Mouse (Mus musculus) forebrain, embryonic 14.5 days (tissue): ENCODE results near the gene Msl3. TPM values are rescaled to one million over a fixed set of nuclear protein-coding genes. Genes with fewer than 3 reads are reported as not detected.

Experiments used
- ATAC-seq: fragments of 200-750 bp; cut with Nextera tagmentation; 2 replicates; pipeline ENCODE4 v1.8.0; 2017; ENCODE audit warnings: mild to moderate bottlenecking, moderate library complexity
- DNase-seq: peaks from one replicate; pipeline ENCODE4 v3.0.0-alpha.2; 2015; ENCODE audit warnings: low spot score
- H3K27ac ChIP-seq: fragments of 300-500 bp; sonication (generic); 2 replicates; pipeline ENCODE4 v1.5.1; 2014; ENCODE audit warnings: low read depth, mild to moderate bottlenecking, control low read depth, low read length, moderate library complexity
- H3K27me3 ChIP-seq: fragments of 300-500 bp; sonication (generic); replicated peaks from 2 replicates; pipeline ENCODE4 v1.6.1; 2014; ENCODE audit warnings: low read length, control low read depth, mixed read lengths; ENCODE audit not compliant: control insufficient read depth, insufficient read depth
- H3K36me3 ChIP-seq: fragments of 300-500 bp; sonication (generic); 2 replicates; pipeline ENCODE4 v1.6.1; 2014; ENCODE audit warnings: low read length, control low read depth; ENCODE audit not compliant: control insufficient read depth, insufficient read depth
- H3K4me1 ChIP-seq: fragments of 300-500 bp; sonication (generic); 2 replicates; pipeline ENCODE4 v1.6.1; 2014; ENCODE audit warnings: antibody characterized with exemption, low read length, control low read depth; ENCODE audit not compliant: control insufficient read depth, insufficient read depth
- H3K4me2 ChIP-seq: fragments of 300-500 bp; sonication (generic); 2 replicates; pipeline ENCODE4 v1.6.1; 2014; ENCODE audit warnings: mild to moderate bottlenecking, control low read depth, low read length
- H3K4me3 ChIP-seq: fragments of 300-500 bp; sonication (generic); 2 replicates; pipeline ENCODE4 v1.5.1; 2014; ENCODE audit warnings: low read depth, low read length, control low read depth
- H3K9ac ChIP-seq: fragments of 300-500 bp; sonication (generic); 2 replicates; pipeline ENCODE4 v1.6.1; 2014; ENCODE audit warnings: mild to moderate bottlenecking, low read length, control low read depth, moderate library complexity
- H3K9me3 ChIP-seq: fragments of 300-500 bp; sonication (generic); replicated peaks from 2 replicates; pipeline ENCODE4 v1.6.1; 2016; ENCODE audit warnings: low read length, control low read depth, mixed read lengths; ENCODE audit not compliant: control insufficient read depth
- WGBS: fragments of 180-500 bp; shearing (Covaris S2); extraction: QIAGEN DNeasy Blood & Tissue Kit; methylation state at CpG from one replicate; pipeline ENCODE4 v1.1.7; 2014; 5-methylcytosine and 5-hydroxymethylcytosine counted together
- polyA plus RNA-seq: library from polyadenylated mRNA; unstranded; fragments of >200 nt; fragmentation: Nextera tagmentation; extraction: Ambion mirVana; gene quantifications from 2 replicates; pipeline ENCODE4 v1.2.1, GENCODE M21; 2014

Gene Msl3
- polyA plus RNA-seq, 1 experiment from 2014 or later = 28.4 TPM

GRCm38 (mm10) chrX:168659275-168659674 is 14.4 kb downstream of the Msl3 start:
- WGBS = 92% methylated on average over 3 of the region's 3 CpGs

GRCm38 (mm10) chrX:168657795-168658194 is 15.9 kb downstream of the Msl3 start:
- WGBS = 89% methylated on average over 1 of the region's 1 CpGs
- Histone ChIP-seq H3K9me3 (no peaks in the 10 kb centered on the region), H3K4me2 (no peak overlapping the region), H3K36me3 (peaks cover 7% of the 10 kb centered on the region; the same call in 1 of the 2 replicates), H3K27ac (no peak overlapping the region), H3K4me1 (no peaks in the 10 kb centered on the region), H3K4me3 (no peak overlapping the region), H3K9ac (no peak overlapping the region), H3K27me3 (no peaks in the 10 kb centered on the region)
- no peak for ATAC-seq
- DNase-seq = no peak

More at GRCm38 (mm10) chrX:168659275-168659674, 14.4 kb downstream of the Msl3 start:
- no peak overlapping the region for H3K27ac ChIP-seq
- peaks cover 7% of the 10 kb centered on the region; the same call in 1 of the 2 replicates for H3K36me3 ChIP-seq
- no peak for ATAC-seq
- no peak overlapping the region for H3K4me2 ChIP-seq
- H3K9me3 ChIP-seq = no peaks in the 10 kb centered on the region
- H3K4me1 ChIP-seq = no peaks in the 10 kb centered on the region
- DNase-seq = no peak
- no peak overlapping the region for H3K4me3 ChIP-seq
- no peak overlapping the region for H3K9ac ChIP-seq
- no peaks in the 10 kb centered on the region for H3K27me3 ChIP-seq

- Histone ChIP-seq H3K4me3 (no peak overlapping the region), H3K9ac (no peak overlapping the region), H3K27ac (no peak overlapping the region), H3K36me3 (peaks cover 4% of the 10 kb centered on the region; the same call in 1 of the 2 replicates), H3K9me3 (no peaks in the 10 kb centered on the region), H3K27me3 (no peaks in the 10 kb centered on the region), H3K4me2 (no peak overlapping the region), H3K4me1 (no peaks in the 10 kb centered on the region)
- DNase-seq (no peak), ATAC-seq (no peak)
- WGBS = 49% methylated on average over 2 of the region's 2 CpGs
Observed at GRCm38 (mm10) chrX:168649336-168649735, 24.4 kb downstream of the Msl3 start.

DNA sequence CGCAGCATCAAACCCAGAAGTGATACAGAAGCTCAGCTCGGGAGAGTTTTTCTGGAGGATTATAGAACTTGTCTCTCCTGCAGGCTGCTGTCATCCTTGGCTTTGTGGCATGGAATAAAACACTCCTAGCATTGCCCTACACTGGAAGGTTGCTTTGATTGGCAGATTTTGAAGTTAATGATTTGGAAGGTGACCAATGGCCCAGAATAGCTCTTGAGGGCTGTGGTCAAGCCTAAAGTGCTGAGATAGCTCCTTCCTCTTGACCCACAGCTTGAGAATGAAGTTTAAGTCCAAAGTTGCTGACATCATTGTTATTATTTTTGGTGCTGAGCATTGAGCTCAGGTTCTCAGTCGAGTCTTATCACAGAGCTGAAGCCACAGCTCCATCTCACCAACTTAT is 26.0 kb downstream of the Msl3 start:
- no peak overlapping the region for H3K4me3 ChIP-seq
- no peaks in the 10 kb centered on the region for H3K9me3 ChIP-seq
- DNase-seq = no peak
- no peaks in the 10 kb centered on the region for H3K27me3 ChIP-seq
- WGBS = 72% methylated on average over 3 of the region's 3 CpGs
- no peaks in the 10 kb centered on the region for H3K4me1 ChIP-seq
- no peak overlapping the region for H3K4me2 ChIP-seq
- H3K36me3 ChIP-seq = peaks cover 4% of the 10 kb centered on the region; the same call in 1 of the 2 replicates
- no peak overlapping the region for H3K9ac ChIP-seq
- ATAC-seq = no peak
- H3K27ac ChIP-seq = no peak overlapping the region

- no peak for ATAC-seq
- Histone ChIP-seq H3K36me3 (no peaks in the 10 kb centered on the region), H3K27ac (no peak overlapping the region), H3K4me1 (no peaks in the 10 kb centered on the region), H3K9me3 (no peaks in the 10 kb centered on the region), H3K4me2 (no peak overlapping the region), H3K27me3 (no peaks in the 10 kb centered on the region), H3K4me3 (no peak overlapping the region), H3K9ac (no peak overlapping the region)
- 96% methylated on average over 1 of the region's 1 CpGs for WGBS
- DNase-seq = no peak
Observed at GRCm38 (mm10) chrX:168643451-168643850, 30.2 kb downstream of the Msl3 start.

DNA sequence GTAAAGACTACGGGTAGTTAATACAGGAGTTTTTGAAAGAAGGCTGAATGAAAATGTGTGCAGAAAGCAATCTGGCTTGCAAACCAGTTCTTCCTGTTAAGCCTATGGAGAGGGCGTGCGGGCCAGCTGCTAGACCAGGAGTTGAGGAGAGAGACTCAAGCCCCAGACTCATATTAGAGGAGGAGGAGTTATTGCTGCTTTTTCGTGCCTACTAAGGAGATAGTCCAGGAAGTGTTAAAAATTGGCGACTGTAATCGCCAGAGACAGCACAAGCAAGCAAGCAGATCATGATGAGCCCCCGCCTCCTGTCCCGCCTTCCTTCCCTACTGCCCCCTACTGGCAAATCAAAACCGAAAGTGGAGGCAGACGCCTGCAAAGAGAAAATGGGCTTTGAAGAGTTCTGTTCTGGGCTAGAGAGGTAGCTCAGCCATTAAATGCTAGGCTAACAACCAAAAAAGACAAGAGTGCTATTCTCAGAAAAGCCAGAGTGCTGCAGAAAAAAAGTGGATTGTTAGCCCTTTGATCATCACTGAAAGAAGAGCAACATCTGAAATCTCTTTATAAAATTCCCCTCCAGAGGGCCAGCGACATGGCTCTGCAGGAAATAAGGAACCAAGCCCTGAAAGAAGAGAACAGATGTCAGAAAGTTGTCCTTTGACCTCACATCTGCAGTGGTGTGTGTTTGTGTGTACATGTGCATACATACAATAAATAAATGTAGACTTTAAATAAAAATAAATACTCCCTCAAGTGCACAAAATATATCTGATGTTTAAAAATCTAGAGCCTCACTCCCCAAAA is 33.9 kb downstream of the Msl3 start:
- H3K9ac ChIP-seq = no peak overlapping the region
- H3K4me1 ChIP-seq = no peaks in the 10 kb centered on the region
- H3K36me3 ChIP-seq = no peaks in the 10 kb centered on the region
- H3K27me3 ChIP-seq = no peaks in the 10 kb centered on the region
- peak overlapping the region; percentile 39 for H3K4me2 ChIP-seq
- no peak overlapping the region for H3K27ac ChIP-seq
- DNase-seq (peak; percentile 56), ATAC-seq (peak; percentile 80; the same call in 1 of the 2 replicates)
- peak overlapping the region; percentile 18 for H3K4me3 ChIP-seq
- WGBS = 28% methylated on average over 11 of the region's 11 CpGs
- H3K9me3 ChIP-seq = no peaks in the 10 kb centered on the region

Other genes with a start within 250 kb of the Msl3 start
- gene Frmpd4, start 96.7 kb downstream of the Msl3 start, polyA plus RNA-seq = 0.67 and 0.96 TPM in 2 replicates
- 0.51 and 0.99 TPM in 2 replicates for gene Arhgap6, start 121.2 kb upstream of the Msl3 start, polyA plus RNA-seq